Mouse (Mus musculus) testis, adult 2 months (tissue): ENCODE measurements around the gene Gm13420.
A peak's percentile ranks its signal among the peaks of the same experiment; 100 is the strongest.

Experiments
- CTCF ChIP-seq: fragments of 200-500 bp; IDR thresholded peaks from 2 replicates; pipeline ENCODE4 v1.5.1; 2012; ENCODE audit warnings: low read depth, mild to moderate bottlenecking, inconsistent platforms, low read length, moderate library complexity; ENCODE audit not compliant: control insufficient read depth, insufficient read depth, insufficient replicate concordance
- POLR2A ChIP-seq: fragments of 200-500 bp; IDR thresholded peaks from 2 replicates; pipeline ENCODE4 v1.6.1; 2012; ENCODE audit warnings: low read depth, mild to moderate bottlenecking, inconsistent platforms, low read length, moderate library complexity; ENCODE audit not compliant: control insufficient read depth

DNA sequence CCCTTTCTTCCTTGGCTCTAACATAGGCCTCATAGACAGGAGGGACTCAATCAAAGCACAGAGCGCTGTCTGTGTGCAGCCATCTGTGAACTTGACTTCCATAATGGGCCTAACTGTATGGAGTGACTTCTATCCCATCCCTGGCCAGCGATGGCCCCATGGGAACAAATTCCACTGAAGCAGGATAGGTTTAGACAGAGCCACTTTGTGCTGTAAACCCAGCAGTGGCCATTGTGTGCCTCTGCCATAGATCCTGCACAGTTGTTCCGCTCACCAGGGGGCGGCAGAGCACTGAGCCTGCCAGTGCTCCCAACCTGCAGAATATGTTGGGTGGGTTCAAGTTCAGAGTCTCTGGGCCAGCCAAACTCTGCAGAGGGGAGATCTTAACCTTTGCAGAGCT is 43.8 kb downstream of the Gm13420 start:
- TF ChIP-seq POLR2A (no peak), CTCF (peak; percentile 11; the same call in 1 of the 2 replicates)
